Mouse (Mus musculus) forebrain, postnatal 0 days (tissue): ENCODE measurements around the gene Pak3. TPM values are rescaled to one million over a fixed set of nuclear protein-coding genes. Genes with fewer than 3 reads are reported as not detected.
A peak's percentile ranks its signal among the peaks of the same experiment; 100 is the strongest.
"Not testable (repeated sequence)": the region's sequence is repeated elsewhere in the genome, so short reads cannot be mapped to it uniquely, and the experiment has no call there.

ENCODE experiments used
- ATAC-seq: fragments of 200-750 bp; cut with Nextera tagmentation; 2 replicates; pipeline ENCODE4 v1.8.0; 2017; ENCODE audit warnings: mild to moderate bottlenecking, moderate library complexity
- DNase-seq: peaks from one replicate; pipeline ENCODE4 v3.0.0-alpha.2; 2015
- H3K27ac ChIP-seq: fragments of 300-500 bp; sonication (generic); 2 replicates; pipeline ENCODE4 v1.5.1; 2014; ENCODE audit warnings: low read depth, mild to moderate bottlenecking, antibody characterized with exemption, low read length, moderate library complexity, mixed read lengths
- H3K27me3 ChIP-seq: fragments of 300-500 bp; sonication (generic); 2 replicates; pipeline ENCODE4 v1.6.1; 2014; ENCODE audit warnings: mild to moderate bottlenecking, low read length, mixed read lengths; ENCODE audit not compliant: insufficient read depth
- H3K36me3 ChIP-seq: fragments of 300-500 bp; sonication (generic); 2 replicates; pipeline ENCODE4 v1.6.1; 2014; ENCODE audit warnings: mild to moderate bottlenecking, moderate library complexity; ENCODE audit not compliant: insufficient read depth
- H3K4me1 ChIP-seq: fragments of 300-500 bp; sonication (generic); 2 replicates; pipeline ENCODE4 v1.6.1; 2014; ENCODE audit warnings: antibody characterized with exemption; ENCODE audit not compliant: insufficient read depth
- H3K4me2 ChIP-seq: fragments of 300-500 bp; sonication (generic); 2 replicates; pipeline ENCODE4 v1.6.1; 2014; ENCODE audit warnings: low read depth, mild to moderate bottlenecking, moderate library complexity
- H3K4me3 ChIP-seq: fragments of 300-500 bp; sonication (generic); 2 replicates; pipeline ENCODE4 v1.5.1; 2014; ENCODE audit warnings: low read depth, low read length, mixed read lengths
- H3K9ac ChIP-seq: fragments of 300-500 bp; sonication (generic); 2 replicates; pipeline ENCODE4 v1.6.1; 2014; ENCODE audit warnings: mild to moderate bottlenecking
- H3K9me3 ChIP-seq: fragments of 300-500 bp; sonication (generic); 2 replicates; pipeline ENCODE4 v1.6.1; 2016; ENCODE audit warnings: low read length
- CTCF ChIP-seq: sonication (generic); IDR thresholded peaks from 2 replicates; pipeline ENCODE4 v1.5.1; 2016; ENCODE audit warnings: antibody characterized with exemption, control low read depth, low read depth
- WGBS: fragments of 180-500 bp; shearing (Covaris S2); extraction: QIAGEN DNeasy Blood & Tissue Kit; methylation state at CpG from one replicate; pipeline ENCODE4 v1.1.7; 2014; 5-methylcytosine and 5-hydroxymethylcytosine counted together
- polyA plus RNA-seq: library from polyadenylated mRNA; unstranded; fragments of >200 nt; fragmentation: Nextera tagmentation; extraction: Ambion mirVana; gene quantifications from 2 replicates; pipeline ENCODE4 v1.2.1, GENCODE M21; 2015
- total RNA-seq: library from RNA; depleted of rRNA; stranded (reverse); fragments of >200 nt; gene quantifications from 2 replicates; pipeline ENCODE4 v1.2.3, GENCODE M21; 2014; rRNA removed

The Pak3 gene
- total RNA-seq (205 and 262 TPM in 2 replicates), polyA plus RNA-seq (123 and 185 TPM in 2 replicates)

- Histone ChIP-seq H3K4me3 (peak within 1 kb of the TSS; percentile 46), H3K36me3 (no peaks in the 10 kb centered on the region), H3K27me3 (no peaks in the 10 kb centered on the region), H3K4me1 (no peaks in the 10 kb centered on the region), H3K27ac (peak within 1 kb of the TSS; percentile 92), H3K4me2 (peak within 1 kb of the TSS; percentile 52), H3K9ac (peak within 1 kb of the TSS; percentile 70), H3K9me3 (no peaks in the 10 kb centered on the region)
- TF ChIP-seq CTCF: no peak
- DNase-seq: peak; percentile 67
- peak; percentile 91 for ATAC-seq
- 31% methylated on average over 23 of the region's 23 CpGs for WGBS
These were observed at the start of gene Pak3 for GRCm38 (mm10) chrX:143518168-143518901. Gene Pak3 (plus strand): TSS chrX:143518591.

- Histone ChIP-seq H3K27me3 (no peaks in the 10 kb centered on the region), H3K27ac (no peak overlapping the region), H3K4me1 (no peaks in the 10 kb centered on the region), H3K4me3 (no peak overlapping the region), H3K9me3 (no peaks in the 10 kb centered on the region), H3K36me3 (no peaks in the 10 kb centered on the region), H3K9ac (no peak overlapping the region), H3K4me2 (no peak overlapping the region)
- DNase-seq: peak; percentile 100
- peak; percentile 100 for ATAC-seq
- WGBS: 77% methylated on average over 3 of the region's 3 CpGs
- no peak for TF ChIP-seq CTCF
These were observed 35.5 kb upstream of the Pak3 start for GRCm38 (mm10) chrX:143482866-143483265.

- no peaks in the 10 kb centered on the region for H3K9me3 ChIP-seq
These were observed 17.2 kb upstream of the Pak3 start for GRCm38 (mm10) chrX:143501053-143501695.

GRCm38 (mm10) chrX:143501776-143502365 lies 16.5 kb upstream of the Pak3 start:
- Histone ChIP-seq H3K36me3 (no peaks in the 10 kb centered on the region), H3K9ac (no peak overlapping the region), H3K4me3 (no peak overlapping the region), H3K4me1 (no peaks in the 10 kb centered on the region), H3K4me2 (no peak overlapping the region), H3K27me3 (no peaks in the 10 kb centered on the region), H3K9me3 (no peaks in the 10 kb centered on the region), H3K27ac (no peak overlapping the region)
- ATAC-seq (no peak), DNase-seq (no peak)
- no peak for TF ChIP-seq CTCF
- WGBS: 63% methylated on average over 5 of the region's 5 CpGs

More at GRCm38 (mm10) chrX:143501053-143501695, 17.2 kb upstream of the Pak3 start:
- 65% methylated on average over 4 of the region's 4 CpGs for WGBS
- no peak overlapping the region for H3K4me3 ChIP-seq
- no peak for DNase-seq
- no peaks in the 10 kb centered on the region for H3K4me1 ChIP-seq
- H3K9ac ChIP-seq: no peak overlapping the region
- no peaks in the 10 kb centered on the region for H3K36me3 ChIP-seq
- no peak overlapping the region for H3K4me2 ChIP-seq
- ATAC-seq: no peak
- no peaks in the 10 kb centered on the region for H3K27me3 ChIP-seq
- H3K27ac ChIP-seq: no peak overlapping the region
- TF ChIP-seq CTCF: no peak

GRCm38 (mm10) chrX:143518917-143519316 lies 526 bp downstream of the Pak3 start:
- TF ChIP-seq CTCF: no peak
- peak overlapping the region; percentile 70 for H3K9ac ChIP-seq
- WGBS: 23% methylated on average over 7 of the region's 7 CpGs
- H3K9me3 ChIP-seq: no peaks in the 10 kb centered on the region
- peak overlapping the region; percentile 46 for H3K4me3 ChIP-seq
- peak overlapping the region; percentile 92 for H3K27ac ChIP-seq
- H3K36me3 ChIP-seq: no peaks in the 10 kb centered on the region
- peak; percentile 76 for ATAC-seq
- no peak for DNase-seq
- no peaks in the 10 kb centered on the region for H3K4me1 ChIP-seq
- H3K4me2 ChIP-seq: peak overlapping the region; percentile 52
- H3K27me3 ChIP-seq: no peaks in the 10 kb centered on the region

GRCm38 (mm10) chrX:143519454-143519853 lies 1.1 kb downstream of the Pak3 start:
- peak; percentile 10 for DNase-seq

GRCm38 (mm10) chrX:143520195-143520594 lies 1.8 kb downstream of the Pak3 start:
- H3K27ac ChIP-seq: no peak overlapping the region
- no peaks in the 10 kb centered on the region for H3K4me1 ChIP-seq
- ATAC-seq (0 out of 2 replicates have a peak, but pooled peaks have one; percentile 10), DNase-seq (peak; percentile 6)
- no peaks in the 10 kb centered on the region for H3K9me3 ChIP-seq
- 22% methylated on average over 1 of the region's 1 CpGs for WGBS
- H3K4me3 ChIP-seq: peak overlapping the region; percentile 46; the same call in 1 of the 2 replicates
- H3K4me2 ChIP-seq: peak overlapping the region; percentile 52
- peak; percentile 6; the same call in 1 of the 2 replicates for TF ChIP-seq CTCF
- H3K27me3 ChIP-seq: no peaks in the 10 kb centered on the region
- H3K9ac ChIP-seq: no peak overlapping the region
- H3K36me3 ChIP-seq: no peaks in the 10 kb centered on the region

More at GRCm38 (mm10) chrX:143519454-143519853, 1.1 kb downstream of the Pak3 start:
- WGBS: 61% methylated on average over 5 of the region's 5 CpGs
- H3K9ac ChIP-seq, ATAC-seq, H3K4me1 ChIP-seq, H3K36me3 ChIP-seq, H3K9me3 ChIP-seq, H3K27ac ChIP-seq, H3K27me3 ChIP-seq: not testable (repeated sequence)
- Histone ChIP-seq H3K4me2 (peak overlapping the region; percentile 52), H3K4me3 (peak overlapping the region; percentile 46)
